Mouse (Mus musculus) c-Kit-positive CD71-positive TER-119-positive erythroid progenitor cells, embryonic 14.5 days (primary cell): ENCODE measurements around the gene Ubr4.

ENCODE experiments used
- DNase-seq: peaks from one replicate; pipeline ENCODE4 v3.0.0-alpha.2; 2013; ENCODE audit warnings: low spot score

Ubr4 gene

DNA sequence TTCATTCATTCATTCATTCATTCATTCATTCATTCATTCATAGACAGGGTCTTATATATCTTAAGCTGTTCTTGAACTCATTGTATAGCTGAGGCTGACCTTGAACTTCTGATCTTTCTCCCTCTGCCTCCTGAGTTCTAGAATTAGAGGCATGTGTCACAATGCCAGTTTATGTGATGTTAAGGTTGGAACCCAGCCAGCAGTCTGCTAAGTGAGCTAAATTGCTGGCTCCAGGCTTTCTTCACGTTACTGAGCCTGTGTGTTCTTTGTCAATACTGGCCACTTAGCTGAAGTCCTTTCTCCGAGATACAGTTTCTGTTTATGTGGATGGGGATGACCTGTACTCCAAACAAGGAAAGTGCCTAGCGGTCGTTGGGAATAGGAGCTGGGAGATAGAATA is 78.5 kb downstream of the Ubr4 start:
- no peak for DNase-seq

DNA sequence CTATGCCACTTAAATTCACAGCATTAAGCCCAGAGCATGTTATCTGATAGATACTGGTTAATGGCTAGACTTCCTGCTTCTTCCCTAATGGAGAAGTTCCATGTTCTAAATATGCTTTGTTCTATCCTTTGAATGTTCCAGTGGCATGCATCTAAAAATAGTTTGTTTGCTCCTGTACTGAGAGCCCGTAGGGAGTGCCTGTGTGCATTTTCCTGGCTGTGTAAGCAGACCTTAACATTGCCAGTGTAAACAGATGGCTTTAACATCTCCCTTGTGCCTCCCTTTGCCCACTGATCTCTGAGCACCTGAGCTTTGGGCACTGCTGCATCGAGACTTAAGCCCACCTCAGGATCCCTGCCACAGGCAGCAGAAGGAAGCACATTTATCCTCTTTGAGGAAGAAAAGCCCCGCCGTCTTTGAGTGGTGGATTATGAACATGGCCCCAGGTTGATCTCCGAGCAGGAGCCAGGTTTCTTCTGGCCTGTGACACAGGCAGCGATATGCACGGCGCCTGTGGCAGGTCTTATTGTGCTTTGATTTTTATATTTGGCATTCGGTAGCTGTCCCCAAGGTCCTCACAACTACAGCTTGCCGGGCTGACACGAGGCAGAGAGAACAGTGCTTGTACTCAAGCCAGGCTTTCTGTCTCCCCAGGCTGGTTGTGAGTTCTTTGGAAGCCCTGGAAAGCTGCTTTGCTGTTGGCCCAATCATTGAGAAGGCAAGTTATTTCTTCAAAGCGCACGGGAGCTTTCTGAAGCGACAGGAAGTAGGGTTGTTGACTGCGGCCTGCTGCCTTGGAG is 80.8 kb downstream of the Ubr4 start:
- no peak for DNase-seq

DNA sequence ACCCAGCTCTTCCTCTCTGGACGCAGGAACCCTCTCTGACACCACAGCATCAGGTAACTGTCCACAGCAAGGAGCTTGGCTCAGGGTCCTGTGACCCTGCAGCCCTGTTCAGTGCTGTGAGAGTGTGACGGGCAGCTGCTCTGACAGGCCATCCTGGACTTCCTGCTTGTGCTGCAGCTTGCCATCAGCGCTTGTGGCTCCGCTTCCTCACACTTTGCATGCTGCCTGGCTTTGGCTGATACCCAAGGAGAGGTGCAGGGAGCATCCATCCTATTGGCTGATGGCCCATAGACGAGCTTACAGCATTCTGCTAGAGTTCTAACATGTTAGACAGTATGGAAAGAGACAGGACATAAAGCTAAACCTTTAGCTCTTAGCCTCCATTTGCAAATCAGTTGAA is 88.8 kb downstream of the Ubr4 start:
- no peak for DNase-seq

DNA sequence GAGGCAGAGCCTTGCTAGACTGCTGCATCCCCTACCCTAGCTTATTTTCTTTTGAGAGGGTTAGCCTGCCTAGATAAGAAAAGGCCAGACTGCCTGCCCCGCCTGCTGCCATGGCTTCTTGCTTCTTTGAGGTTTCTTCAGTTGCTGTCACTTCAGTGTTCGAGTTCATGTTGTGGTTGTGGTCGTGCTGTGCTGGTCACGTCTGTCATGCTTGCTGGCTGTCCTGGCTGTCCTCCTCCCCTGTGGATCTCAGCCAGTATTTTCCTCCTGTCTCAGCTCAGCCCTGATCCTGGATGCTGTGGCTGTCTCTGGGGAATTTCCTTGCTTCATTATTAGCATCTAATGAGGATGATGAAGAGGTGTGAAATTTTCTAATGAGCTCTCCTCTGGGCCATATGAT is 89.4 kb downstream of the Ubr4 start:
- no peak for DNase-seq

DNA sequence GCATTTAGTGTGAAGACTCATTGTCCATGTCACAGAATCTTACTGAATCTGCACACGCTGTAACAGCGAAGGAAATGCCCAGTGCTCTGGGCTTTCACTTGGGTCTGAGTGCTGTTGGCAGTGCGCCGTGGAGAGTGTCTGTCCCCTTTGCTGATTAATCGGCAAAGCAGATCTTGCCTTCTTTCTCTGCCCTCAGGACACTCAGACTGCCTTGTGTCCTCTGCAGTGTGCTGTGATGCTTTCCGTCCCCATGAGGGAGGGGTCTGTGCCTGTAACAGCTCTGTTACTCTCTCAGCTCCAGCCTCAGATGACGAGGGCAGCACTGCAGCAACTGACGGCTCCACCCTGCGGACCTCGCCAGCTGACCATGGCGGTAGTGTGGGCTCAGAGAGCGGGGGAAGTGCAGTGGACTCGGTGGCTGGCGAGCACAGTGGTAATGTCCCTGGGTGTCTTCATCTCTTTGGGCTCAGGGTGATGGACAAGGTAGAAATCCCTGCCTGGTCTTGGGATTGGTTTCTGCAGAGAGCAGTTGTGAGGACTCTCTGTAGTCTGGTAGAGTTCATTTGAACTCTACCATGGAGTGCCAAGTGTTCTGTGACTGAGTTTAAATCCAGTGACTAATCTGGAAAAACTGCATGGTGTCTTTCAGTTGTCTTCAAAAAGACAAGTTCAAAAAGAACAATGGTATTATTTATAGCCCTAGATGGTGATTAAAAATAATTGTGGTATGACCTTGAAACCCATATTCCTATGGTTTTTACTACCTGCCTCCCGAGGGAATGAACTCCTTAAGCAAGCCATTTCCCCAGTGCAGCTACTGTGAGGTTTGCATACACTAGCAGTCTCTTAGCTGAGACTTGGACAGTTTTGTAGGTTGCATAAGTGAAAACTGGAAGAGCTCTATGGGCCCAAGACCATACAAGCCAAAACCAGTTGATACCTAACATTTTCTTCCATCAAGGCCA is 90.3 kb downstream of the Ubr4 start:
- no peak for DNase-seq

DNA sequence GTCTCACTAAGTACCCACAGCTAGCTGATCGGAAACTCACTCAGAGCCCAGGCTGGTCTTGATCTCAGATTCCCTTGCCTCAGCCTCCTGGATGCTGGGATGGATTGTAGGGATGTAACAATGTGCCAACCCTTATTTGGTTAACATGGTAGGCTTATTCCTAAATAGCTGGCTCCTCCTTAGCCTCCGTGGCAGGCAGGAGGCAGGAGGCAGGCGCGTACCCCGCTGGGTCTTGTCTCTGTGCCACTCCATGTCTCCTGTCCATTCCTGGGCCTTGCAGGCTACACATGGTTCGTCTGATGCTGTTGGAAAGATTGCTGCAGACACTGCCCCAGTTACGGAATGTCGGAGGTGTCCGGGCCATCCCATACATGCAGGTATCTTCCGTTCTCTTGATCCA is 91.9 kb downstream of the Ubr4 start:
- no peak for DNase-seq

DNA sequence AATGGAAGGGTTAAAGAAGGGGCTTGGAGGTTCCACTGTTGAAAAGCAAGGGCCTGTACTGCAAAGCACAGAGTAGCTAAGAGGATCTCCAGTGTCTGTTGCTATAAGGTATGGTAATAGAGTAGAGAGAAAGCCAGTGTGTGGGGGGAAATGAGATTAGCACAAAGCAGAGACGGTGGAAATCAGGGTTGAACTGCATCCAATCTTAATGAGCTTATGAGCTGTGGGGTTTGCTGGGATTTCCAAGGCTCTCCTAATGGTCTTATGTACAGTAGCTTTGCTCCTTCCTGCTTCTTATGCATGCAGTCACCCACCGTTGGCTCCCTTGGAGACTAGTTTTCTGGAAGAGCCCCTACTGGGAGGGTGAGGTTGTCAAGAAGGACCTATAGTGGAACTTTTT is 93.8 kb downstream of the Ubr4 start:
- DNase-seq = no peak

DNA sequence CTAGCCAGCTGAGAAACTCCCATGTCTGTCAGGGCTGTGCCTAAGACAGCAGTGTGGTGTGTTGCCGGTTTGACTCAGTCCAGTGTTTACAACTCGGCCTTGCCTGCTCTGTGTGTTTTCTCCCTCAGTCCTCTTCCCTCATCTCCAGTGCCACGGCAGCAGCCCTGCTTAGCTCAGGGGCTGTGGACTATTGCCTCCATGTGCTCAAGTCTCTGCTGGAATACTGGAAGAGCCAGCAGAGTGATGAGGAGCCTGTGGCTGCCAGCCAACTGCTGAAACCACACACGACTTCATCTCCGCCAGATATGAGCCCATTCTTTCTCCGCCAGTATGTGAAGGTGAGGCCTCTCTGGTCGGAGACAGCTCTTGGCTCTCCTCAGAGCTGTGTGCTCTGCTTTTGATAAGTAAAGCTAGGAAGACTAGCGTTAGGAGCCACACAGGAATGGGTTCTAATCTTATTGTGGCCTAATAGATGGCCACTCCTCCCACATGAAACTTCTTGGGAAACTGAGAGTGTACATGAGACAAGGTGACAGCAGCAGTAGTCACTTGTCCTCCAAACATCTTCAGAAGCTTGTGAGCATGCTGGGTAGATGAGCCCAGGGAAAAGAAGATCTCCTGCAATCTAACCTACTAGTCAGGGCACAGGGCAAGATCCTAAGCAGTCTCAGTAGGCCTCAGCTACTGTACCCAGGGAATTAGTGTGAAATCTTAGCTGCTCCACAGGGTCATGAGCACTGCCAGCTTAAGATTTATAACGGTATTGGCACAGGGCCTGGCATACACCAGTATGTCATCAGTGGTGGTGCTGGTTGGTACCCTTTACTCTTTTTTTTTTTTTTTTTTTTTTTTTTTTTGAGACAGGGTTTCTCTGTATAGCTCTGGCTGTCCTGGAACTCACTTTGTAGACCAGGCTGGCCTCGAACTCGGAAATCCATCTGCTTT is 94.6 kb downstream of the Ubr4 start:
- no peak for DNase-seq

DNA sequence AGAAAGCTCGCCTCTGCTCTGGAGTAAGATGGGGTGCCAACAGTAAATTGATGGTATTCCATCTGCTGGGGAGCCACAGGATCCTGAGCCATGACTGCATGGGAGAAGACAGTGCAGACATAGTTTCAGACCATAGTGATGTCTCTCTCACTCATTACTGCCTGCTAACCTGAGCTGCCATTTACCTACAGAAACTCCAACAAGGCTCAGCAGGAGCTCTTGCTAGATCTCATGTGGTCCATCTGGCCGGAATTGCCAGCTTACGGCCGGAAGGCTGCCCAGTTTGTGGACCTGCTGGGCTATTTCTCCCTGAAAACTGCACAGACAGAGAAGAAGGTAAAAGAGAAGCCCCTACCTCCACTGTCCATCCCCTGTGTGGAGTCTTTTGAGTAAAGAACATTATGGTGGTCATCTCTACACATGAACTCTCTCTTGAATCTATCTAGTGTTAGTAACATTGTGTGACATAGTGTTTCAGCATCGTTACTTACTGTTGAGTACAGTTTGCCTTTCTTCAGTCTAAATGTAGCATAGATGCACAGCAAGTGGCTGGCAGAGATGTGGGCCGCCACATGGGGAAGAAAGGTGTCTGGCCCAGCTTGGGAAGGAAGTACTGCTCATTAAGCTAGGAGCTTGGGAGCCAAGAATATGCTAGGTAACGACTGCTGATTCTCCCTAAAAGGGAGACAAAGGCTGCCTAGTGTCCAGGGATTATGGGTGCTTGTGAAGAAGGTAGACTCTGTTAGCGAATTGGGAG is 100.7 kb downstream of the Ubr4 start:
- no peak for DNase-seq

DNA sequence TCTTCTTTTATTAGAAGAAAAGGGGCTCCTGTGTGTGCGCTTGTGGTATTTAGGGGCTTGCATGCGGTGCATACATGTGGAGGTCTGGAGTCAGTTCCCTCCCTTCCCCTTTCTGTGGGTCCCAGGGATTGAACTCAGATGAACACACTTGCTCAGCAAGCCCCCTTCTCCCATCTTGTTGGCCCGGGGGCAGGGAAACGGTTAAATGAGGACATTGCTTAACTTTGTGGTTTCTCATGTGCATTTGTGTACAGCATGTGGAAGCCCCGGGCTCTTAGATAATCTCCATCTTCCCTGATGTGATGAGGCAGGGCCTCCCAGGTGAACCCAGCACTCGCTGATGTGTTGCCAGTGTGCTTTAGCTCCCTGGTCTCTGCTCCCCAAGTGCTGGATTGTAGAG is 101.9 kb downstream of the Ubr4 start:
- no peak for DNase-seq

DNA sequence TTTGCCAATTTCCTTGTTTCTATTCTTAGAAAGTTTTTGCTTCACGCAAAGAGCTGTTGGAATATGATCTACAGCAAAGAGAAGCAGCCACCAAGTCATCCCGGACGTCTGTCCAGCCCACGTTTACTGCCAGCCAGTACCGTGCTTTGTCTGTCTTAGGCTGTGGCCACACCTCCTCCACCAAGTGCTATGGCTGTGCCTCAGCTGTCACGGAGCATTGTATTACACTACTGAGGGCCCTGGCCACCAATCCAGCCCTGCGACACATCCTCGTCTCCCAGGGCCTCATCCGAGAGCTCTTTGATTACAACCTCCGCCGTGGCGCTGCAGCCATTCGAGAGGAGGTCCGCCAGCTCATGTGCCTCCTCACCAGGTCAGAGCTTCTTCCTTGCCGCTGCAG is 107.6 kb downstream of the Ubr4 start:
- no peak for DNase-seq

DNA sequence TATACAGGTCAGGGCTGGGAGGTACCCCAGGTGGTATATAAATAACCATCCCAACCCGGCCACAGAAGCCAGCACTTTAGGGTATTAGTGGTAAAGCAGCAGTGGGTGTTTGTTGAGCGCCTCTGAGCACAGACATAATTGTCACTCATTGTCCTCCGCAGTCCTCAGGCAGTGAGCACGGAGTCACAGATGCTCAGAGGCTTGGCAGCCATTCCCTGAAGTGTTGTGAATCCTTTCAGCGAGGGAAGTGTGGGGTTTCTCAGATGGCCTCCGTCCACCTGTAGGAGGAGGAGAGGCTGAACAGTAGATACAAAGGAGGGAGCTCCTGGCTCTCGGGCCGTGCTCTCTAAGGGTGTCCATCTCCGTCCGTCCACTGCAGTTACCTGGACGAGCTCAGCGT is 111.8 kb downstream of the Ubr4 start:
- no peak for DNase-seq

DNA sequence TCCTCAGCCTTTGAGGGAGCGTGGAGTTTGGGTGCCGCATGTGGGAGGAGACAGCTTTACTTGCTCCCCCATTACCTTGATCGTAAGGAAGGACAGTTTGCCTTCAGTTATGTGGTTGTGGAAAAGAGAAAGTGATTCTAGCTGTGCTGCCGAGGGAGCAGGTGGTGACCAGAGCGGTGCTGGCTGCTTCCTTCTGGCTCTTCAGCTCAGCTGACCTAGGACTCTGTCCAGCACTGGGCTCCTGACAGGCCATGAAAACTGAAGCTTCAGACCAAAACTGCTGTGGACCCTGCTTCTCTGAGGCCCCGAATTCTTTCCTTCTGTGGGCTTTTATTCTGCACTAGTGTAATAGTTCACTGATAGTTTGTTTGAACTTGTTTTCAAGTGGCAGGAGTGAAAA is 114.1 kb downstream of the Ubr4 start:
- no peak for DNase-seq

DNA sequence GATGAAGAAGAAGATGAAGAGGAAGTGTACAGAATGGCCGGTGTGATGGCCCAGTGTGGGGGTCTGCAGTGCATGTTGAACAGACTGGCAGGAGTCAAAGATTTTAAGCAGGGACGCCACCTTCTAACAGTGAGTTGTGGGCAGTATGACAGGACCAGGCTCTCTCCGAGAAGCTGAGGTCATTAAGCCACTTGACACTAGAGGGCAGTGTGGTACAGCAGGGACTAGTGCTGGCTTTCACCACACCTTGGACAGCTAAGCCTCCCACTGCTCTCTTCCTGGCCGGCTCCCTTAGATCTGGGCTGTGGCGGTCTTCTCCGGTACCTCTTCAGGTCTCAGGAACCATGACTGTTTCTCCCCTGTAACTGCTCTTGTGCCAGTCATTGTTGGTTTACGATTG is 117.8 kb downstream of the Ubr4 start:
- DNase-seq = peak; percentile 58

DNA sequence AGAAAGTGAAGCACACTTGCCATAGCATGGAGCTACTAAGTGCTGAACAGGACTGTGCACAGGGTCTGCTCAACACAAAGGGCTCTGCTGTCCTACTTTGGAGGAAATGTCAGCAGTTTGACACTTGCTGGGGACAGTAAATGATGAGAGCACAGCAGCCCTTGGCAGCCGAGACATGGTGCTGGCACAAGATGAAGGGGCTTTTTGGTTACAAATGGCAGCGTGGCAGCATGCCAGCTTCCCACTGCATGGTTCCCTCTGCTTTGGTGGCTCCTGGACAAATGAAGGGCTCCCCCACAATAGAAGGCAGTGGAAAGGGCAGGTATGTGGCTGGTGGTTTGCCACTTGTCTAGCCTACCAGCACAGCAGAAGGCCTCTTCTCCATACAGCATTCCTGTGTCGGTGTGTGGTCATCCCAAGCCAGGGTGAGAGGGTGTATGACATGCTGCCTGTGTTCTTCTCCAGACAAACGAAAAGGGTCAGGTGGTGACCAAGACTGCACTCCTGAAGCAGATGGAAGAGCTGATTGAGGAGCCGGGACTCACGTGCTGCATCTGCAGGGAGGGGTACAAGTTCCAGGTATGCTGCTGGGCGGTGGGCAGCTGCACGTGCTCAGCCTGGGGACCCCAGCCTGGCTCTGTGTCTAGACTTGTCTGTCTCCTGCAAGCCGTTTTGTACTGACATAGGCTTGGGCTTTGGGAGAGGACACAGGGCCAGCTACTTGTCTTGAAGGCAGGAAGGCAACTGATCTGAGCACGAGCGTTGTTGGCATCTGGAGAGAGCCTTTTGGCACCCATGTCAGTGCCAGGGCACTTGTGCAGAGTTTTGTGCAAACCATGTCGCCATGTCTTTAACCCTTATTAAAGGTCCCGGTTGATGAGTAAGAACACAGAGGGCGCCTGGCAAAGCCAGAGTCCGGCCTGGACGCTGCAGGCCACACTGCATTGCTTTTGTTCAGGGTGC is 124.5 kb downstream of the Ubr4 start:
- no peak for DNase-seq

DNA sequence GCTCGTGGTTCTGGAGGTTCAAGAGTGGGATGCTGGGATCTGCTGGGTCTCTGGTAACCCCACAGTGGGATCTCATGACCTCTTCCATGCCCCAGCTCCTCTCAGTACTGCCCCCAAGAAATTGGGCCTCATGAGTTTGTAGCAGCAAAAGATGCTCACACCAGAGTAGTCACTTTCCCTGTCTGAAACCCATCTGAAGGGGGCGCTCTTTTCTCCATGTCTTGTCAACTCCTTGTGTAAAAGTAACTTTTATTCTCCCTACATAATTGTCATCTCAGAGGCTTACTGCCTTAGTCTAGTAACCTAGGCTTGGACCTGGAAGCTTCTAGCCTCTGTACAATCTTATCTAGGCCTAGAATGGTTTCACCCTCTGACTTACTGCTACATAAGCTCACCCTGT is 125.6 kb downstream of the Ubr4 start:
- DNase-seq = no peak

DNA sequence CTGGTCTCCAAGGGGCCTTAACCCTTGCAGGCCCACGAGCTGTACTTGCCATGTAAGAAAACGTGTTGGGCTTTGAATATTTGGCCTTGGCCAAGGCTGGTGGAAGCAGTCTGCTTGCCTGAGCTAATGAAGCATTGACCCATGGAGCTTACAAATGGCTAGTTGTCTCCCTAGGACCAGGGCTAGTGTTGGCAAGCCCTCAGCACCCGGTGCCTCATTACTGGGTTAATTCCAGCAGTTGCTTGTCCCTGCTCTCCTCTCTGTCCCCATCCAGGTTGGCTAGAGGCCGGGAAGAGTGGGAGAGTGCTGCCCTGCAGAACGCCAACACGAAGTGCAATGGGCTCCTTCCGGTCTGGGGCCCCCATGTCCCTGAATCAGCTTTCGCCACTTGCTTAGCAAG is 126.8 kb downstream of the Ubr4 start:
- no peak for DNase-seq

DNA sequence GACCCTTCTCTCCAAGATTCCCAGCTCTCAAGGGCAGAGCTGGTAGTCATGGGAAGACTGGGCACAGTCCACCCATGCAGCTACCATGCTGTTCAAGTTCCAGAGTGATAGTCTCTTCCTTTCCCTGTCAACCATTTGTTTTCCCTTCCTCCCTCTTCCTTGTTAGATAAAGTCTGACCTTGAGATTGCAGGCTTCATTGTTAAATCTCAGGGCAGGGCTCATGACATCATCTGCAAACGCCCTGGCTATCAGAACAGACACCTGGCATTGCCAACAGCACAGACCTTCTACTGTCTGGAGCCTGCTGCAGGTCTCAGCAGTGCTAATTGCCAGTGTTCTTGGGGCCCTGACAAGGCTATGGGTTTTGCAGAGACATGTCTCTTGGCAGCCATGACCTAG is 129.0 kb downstream of the Ubr4 start:
- no peak for DNase-seq

DNA sequence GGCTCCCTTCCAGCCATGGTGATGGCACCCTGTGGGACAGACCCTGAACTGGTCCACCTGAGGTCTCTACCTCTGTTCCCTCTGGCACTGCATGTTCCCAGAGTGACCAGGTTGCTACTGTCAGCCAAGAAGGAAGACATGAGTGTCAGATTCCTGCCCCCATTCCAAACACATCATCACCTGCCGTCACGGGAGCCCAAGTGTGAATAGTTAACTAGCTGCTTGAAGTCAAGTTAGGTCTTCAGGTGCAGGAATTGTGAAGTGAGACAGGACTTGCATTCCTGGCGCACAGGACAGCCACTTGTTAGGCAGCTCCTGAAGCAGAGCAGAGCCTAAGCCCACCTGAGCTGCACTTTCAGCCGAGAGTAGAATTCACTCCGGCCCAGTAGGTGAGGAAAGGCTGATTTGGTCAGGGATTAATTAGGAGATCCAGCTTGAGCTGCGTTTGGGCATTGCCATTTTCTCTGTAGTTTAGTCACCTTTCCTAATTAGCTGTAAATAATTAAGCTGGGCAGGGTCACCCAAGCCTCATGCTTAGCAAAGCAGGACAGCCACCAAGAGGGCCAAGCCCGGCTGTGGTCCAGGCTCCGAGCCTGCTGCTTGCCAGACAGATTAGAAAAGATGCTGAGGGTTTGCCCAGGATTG is 131.2 kb downstream of the Ubr4 start:
- DNase-seq = no peak

DNA sequence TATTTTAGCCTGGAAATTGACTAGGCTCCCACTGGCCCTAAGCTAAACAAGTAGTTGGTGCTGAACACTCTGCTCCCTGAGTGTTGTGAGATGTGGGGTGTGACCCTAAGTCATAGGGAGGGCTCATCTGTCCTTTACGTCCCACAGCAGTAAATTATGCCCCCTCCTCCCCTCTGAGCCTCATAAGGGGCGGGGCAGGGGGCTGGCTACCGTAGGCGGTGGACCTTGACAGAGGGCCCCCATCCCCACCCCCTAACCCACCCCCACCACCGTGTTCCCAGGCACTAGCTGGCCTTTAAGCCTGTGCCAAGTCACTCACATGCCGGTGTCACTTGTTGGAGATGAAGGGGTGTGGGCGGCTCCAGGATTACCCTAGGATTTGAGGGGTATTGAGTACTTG is 132.1 kb downstream of the Ubr4 start:
- no peak for DNase-seq
